Mouse (Mus musculus) left cerebral cortex, postnatal 10 days (tissue): ENCODE measurements around the gene St5. TPM values are rescaled to one million over a fixed set of nuclear protein-coding genes. Genes with fewer than 3 reads are reported as not detected.

Source experiments
- microRNA-seq: library from miRNA; unstranded; fragments of <30 nt; microRNA quantifications from one replicate; pipeline ENCODE4 v1.2.0, GENCODE M21; 2022
- total RNA-seq, 2 experiments: library from RNA; stranded (reverse); gene quantifications; 2 replicates each; pipeline ENCODE4 v1.2.3; 2021

St5 gene
- total RNA-seq, 2 experiments from 2014 or later = 14.4 to 15.2 TPM

Small RNAs within 50 kb of the gene (microRNA-seq; reads per million reads assigned to microRNA genes)
- not detected for gene Gm47284

Other genes with a start within 250 kb of the St5 start
- gene Trim66, start 195.5 kb downstream of the St5 start, total RNA-seq = 1 to 10 TPM; 8.3 to 8.5 TPM
- gene Rpl27a, start 184.5 kb downstream of the St5 start, total RNA-seq = 100 to 1,000 TPM; 136 TPM
- gene Akip1, start 85 bp upstream of the St5 start, total RNA-seq = 1 to 10 TPM; 7.5 to 7.6 TPM
- gene BC051019, start 20.2 kb upstream of the St5 start, total RNA-seq = not detected
- gene Ascl3, start 28.1 kb upstream of the St5 start, total RNA-seq = not detected
- 10 to 100 TPM; 67.3 to 71.1 TPM for gene Tmem9b, start 49.3 kb upstream of the St5 start, total RNA-seq
- gene Nrip3, start 78.4 kb upstream of the St5 start, total RNA-seq = 10 to 100 TPM; 81.7 to 83.3 TPM
- 1 to 10 TPM in 1 of 2 experiments, under 1 TPM in 1; 0.79 to 1.1 TPM for gene Scube2, start 162.1 kb upstream of the St5 start, total RNA-seq